Mouse (Mus musculus): ENCODE results near the gene Ralgapa2.

The Ralgapa2 gene

DNA sequence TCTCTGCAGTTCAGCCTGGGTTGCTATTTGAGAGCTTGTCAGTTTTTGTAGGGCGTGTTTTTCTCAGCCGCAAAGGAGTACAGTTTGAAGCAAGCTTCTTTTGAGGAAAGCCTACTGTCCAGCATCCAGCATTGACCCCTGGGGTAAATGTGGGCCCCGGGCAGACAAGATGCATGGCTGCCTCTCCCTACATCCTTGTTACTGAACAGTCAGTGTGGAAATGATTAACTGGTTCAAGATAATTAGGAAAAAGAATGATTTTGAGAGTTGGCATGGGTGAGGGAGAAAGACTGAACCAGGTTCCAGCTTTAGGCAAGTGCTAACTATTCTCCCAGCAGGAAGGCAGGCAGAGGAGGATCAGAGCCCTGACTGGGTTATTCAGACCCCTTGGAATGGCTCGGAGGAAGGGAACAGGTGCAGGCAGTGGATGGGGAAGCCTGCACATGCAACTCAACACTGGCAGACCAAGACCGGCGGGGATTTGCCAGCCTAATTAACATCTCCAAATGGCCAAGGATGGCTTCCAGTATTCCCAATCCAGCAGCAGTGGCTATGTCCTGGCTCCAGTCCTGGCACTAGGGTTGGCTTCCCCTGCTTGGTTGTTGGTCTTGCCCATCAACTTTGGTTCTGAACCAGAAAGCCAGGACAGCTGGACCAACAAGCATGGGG lies 261.8 kb downstream of the Ralgapa2 start:
- DNase-seq = no peak

DNA sequence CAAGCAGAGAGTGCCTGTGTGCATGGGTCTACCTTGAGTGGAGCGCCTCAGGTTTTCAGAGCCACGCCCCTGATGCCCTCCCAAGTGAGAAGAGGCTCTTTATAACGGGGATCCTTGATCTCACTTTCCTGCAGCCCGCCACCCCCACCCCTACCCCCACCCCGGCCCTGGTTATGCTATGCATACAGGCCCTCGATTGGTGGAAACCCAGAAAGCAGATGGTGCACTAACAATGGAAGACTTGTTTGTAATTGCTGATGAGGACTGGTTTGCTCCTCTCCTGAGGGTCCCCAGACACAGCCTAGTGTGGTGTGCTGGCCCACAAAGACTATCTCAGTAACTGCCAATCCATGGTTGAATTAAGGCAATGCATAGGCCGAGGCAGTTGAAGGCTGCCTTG lies 263.1 kb downstream of the Ralgapa2 start:
- DNase-seq = no peak

DNA sequence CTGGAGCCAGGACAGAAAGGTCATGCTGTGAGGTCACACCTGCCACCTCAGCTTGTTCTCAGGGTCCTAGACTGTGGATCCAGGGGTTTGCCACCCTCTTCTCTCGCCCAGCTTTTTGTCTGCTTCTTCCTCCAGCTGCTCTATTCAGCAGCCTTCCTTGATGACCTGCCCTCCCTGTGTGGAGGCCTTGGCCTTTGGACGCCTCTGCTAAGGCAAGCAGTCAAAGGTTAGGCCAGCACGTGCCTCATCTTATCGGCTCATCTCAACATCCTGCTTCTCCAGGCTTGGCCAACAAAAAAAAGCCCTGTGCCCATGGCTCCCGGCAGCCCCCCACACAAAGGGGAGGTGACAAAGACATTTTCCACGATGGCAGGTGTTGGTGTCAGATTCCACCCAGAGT lies 264.6 kb downstream of the Ralgapa2 start:
- no peak for DNase-seq

DNA sequence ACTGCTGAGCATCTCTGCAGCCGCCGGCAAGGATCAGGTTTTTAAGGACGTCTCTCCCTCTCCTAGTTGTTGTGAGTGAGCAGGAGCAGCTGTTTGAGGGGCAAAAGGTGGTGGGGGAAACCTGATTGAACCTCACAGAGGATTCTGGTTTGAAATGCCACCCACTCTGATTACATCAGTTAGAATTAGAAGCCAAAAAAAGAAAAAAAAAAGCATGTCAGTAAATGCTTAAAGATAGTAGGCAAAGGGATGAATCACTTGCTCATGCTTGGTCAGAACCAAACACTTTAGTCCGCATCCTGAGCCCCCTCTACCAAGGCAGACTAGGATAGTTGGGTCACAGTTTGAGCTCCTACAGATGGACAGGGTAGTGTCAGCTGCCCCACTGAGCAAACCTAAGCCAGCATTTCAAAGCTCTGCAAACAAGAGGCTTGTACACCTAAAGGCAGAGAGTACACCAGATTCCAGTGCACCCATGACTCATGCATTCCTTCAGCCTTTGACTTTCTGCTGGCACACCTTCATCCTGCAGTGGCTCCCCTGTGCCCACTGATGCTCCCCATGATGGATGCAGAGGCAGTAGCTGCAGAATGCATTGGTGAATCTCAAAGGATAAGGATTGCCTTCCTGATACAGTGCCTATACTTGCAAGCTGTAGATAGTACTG lies 265.6 kb downstream of the Ralgapa2 start:
- no peak for DNase-seq

DNA sequence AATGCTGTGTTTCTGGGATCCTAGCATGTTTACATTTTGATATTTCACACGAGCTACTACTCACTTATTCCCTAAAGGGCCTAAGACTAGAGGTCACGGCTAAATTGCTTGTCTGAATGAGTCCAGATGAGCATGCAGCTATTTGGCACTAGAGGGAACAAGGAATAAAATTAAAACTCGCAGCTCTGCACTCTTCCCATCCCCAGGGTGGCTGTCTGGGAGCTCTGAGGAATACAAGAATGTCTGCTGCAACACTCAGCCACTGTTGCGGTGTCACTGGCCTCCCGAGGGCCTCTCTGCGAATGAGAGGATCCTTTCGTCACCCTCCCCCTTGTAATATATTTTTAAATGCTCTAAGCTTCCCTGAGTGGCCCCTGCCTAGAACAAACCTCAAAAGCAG lies 266.7 kb downstream of the Ralgapa2 start:
- no peak for DNase-seq

DNA sequence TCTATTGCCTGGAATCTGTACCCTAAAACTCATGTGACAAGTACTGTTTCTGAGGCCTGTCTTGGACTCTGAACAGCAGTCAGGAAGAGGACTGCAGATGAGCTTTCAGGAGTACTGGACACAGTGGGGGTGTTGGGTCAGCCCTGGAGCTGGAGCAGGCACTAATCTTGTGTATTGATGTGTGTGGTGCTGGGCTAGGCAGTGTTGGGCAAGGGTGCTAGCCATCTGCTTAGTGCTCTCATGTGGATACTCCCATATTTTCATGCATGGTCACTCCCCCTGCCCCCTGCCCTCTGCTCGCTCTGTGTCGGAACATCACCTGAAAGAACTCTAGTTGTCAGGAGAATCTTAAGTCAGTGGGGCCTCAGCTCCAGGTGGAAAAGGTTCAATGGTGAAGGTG lies 268.1 kb downstream of the Ralgapa2 start:
- DNase-seq = no peak

DNA sequence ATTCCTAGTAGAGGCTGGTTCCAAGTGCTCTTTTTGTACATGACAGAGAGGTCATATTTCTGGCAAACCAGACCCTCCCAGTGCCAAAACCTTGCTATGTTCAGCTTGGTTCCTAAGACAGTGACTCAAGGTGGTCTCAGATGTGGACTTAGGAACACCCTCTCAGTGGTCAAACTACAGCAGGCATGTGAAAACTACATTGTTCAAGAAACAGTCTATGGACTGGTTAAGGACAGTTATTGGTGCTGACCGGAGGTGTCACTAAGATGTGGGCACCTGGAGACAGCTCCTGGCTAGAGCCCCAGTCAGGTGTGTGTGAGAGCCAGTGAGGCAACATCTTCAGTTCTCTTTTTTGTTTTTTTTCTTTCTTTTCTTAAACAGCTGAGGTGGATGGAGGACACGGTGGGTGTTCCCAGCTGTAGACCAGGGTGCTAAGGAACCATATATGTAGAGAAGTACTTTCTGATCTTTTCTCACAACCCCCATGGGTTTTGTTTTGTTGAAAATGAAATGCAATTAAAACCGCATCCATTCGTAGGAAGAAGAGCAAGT lies 272.9 kb downstream of the Ralgapa2 start:
- no peak for DNase-seq

DNA sequence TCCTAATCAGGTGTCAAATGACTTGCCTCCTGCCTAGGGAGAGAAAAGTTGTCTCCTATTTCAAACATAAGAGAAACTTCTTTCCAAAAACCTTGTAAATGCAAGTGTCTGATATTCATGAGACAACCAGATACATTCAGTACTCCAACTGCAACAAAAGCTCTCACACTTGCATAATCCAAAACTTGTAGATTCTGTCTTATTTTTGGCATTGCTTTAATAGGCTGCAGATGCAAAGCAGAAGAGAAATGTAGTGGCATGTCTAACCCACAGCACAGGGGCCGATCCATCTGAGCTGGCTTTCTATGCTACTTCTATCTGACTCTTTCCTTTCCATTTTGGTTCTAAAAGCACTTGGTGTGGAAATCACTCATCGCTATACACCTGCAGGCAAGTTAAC lies 280.7 kb downstream of the Ralgapa2 start:
- DNase-seq = no peak

DNA sequence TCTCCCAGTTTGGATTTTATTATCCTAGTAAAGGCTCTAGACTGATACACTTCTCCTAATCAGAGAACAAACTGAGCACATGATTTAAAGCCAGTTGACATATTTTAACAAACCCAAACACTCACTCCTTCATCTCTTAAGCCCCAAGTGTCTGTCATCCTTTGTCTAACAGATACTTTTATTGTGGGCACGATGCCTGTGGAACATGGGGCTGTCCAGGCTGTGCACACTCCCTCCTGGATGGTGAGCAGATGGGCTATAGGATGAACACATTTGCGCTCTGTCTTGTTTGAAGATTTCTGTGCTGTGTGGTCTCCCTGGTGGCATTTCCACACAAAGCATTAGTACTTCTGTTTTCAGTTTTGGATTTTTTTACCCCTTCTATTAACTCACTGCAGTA lies 283.7 kb downstream of the Ralgapa2 start:
- DNase-seq = no peak

DNA sequence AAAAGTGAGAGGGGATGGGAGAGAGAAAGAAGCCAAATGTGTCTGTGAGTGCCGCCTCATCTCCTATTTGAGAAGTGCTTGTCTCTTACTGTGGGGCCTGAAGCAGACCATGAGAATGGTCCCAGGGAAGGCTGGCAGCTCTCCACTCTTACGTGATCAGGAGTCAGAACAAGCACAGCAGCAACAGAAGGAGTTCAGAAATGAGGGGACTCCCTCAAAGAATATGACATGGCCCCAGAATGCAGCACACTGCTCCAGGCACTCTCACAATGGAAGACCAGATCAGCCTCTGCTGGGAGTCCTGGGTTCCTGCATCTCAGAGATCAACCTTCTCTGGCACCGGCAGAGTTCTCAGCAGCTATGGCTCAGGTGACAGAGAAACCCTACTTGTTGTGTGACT lies 284.5 kb downstream of the Ralgapa2 start:
- DNase-seq = no peak

DNA sequence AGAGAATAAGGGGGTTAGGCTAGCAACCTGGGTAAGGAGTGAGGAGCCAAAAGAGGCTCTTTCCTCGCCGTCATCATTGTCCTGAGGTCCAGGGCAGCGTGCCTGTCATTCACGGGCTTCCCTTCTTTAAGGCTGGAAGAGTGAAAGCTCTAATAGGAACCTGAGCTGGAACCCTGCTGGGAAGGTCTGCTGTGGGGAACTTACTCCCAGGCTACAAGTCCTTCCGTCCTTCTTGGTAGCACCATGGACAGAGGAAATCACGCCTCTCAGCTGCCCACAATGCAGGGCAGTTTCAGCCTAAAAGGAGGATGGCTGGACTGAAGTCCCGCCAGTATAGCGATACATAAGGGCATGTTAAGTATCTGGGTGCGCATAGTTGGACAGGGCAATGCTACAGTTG lies 285.7 kb downstream of the Ralgapa2 start:
- no peak for DNase-seq

DNA sequence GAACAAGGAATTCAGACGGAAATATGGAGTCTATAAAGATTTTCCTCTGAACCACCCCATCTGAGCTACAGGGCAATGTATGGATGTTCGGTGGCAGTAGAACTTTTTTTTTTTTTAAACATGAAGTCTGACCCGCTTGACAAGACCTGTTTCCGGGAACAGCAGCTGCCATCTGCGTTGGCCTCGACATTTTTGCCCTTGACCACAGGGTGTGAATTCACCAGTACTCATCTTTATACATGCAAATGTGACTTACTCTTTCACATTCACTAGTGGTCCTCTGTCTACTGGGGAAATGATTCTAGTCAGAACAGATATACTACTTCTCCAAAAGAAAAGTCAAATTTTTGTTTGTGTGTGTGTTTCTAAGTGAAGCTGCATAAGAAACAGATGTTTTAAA lies 286.3 kb downstream of the Ralgapa2 start:
- no peak for DNase-seq

DNA sequence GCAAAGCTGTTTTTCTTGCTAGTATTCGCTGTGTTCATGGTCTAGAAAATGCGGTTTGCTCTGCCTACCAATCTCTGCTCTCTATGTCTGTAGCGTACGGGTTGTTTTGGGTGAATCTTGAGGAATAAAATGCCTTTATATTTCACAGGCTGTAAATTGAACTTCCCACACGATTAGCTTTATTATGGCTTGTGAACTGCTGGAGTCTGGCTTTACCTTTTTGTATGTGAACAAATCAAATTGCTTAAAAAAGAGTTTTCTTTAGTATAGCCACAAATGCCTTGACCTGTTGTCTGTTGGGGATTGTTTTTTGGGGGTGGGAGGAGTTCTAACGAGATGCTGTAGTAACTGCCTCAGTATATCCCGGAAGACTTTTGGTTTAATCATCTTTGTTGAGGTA lies 288.0 kb downstream of the Ralgapa2 start:
- DNase-seq = no peak

DNA sequence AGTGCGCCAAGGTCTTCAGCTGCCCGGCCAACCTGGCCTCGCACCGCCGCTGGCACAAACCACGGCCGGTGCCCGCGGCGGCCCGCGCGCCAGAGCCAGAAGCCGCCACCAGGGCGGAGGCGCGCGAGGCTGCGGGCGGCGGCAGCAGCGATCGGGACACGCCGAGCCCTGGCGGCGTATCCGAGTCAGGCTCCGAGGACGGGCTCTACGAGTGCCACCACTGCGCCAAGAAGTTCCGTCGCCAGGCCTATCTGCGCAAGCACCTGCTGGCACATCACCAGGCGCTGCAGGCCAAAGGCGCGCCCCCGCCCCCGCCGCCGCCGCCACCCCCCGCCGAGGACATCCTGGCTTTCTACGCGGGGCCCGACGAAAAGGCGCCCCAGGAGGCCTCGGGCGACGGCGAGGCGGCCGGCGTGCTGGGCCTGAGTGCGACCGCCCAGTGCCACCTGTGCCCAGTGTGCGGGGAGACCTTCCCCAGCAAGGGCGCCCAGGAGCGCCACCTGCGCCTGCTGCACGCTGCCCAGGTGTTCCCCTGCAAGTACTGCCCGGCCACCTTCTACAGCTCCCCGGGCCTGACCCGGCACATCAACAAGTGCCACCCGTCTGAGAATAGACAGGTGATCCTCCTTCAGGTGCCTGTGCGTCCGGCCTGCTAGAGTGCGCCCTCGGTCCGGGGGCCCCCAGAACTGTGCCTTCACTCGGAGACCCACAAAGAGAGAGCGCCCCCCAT lies 288.8 kb downstream of the Ralgapa2 start:
- peak; percentile 7 for DNase-seq

DNA sequence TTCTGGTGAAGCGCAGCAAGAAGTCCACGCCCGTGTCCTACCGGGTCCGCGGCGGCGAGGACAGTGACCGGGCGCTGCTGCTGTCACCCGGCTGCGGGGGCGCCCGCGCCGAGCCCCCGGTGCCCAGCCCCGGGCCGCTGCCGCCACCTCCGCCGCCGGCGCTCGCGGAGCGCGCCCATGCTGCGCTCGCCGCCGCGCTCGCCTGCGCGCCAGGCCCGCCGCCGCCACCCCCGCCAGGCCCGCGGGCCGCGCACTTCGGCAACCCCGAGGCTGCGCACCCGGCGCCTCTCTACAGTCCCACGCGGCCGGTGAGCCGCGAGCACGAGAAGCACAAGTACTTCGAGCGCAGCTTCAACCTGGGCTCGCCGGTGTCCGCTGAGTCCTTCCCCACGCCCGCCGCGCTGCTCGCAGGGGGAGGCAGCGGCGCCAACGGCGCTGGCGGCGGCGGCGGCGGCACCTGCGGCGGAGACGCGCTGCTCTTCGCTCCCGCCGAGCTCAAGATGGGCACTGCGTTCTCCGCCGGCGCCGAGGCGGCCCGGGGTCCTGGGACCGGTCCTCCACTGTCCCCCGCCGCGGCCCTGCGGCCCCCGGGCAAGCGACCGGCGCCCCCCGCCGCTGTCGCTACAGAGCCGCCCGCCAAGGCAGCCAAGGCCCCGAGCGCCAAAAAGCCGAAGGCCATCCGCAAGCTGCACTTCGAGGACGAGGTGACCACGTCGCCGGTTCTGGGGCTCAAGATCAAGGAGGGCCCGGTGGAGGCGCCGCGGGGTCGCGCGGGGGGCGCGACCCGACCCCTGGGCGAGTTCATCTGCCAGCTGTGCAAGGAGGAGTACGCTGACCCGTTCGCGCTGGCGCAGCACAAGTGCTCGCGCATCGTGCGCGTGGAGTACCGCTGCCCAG lies 289.6 kb downstream of the Ralgapa2 start:
- peak; percentile 12 for DNase-seq

DNA sequence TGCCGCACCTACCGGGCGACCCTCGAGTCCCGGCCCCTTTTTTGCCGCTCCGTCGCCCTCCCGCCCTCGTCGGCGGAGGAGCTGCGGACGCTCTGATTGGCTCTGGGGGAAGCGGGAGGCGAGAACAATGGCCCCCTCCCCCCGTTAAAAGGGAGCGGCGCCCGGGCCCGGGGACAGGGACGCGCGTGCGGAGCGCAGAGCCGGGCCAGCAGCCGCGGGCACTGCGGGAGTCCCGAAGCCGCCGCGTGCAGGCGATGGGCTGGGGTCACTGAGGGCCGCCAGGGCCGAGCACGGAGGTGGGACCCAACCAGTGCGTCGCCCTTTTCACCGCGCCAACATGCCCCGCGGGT lies 290.2 kb downstream of the Ralgapa2 start:
- DNase-seq = peak; percentile 12

DNA sequence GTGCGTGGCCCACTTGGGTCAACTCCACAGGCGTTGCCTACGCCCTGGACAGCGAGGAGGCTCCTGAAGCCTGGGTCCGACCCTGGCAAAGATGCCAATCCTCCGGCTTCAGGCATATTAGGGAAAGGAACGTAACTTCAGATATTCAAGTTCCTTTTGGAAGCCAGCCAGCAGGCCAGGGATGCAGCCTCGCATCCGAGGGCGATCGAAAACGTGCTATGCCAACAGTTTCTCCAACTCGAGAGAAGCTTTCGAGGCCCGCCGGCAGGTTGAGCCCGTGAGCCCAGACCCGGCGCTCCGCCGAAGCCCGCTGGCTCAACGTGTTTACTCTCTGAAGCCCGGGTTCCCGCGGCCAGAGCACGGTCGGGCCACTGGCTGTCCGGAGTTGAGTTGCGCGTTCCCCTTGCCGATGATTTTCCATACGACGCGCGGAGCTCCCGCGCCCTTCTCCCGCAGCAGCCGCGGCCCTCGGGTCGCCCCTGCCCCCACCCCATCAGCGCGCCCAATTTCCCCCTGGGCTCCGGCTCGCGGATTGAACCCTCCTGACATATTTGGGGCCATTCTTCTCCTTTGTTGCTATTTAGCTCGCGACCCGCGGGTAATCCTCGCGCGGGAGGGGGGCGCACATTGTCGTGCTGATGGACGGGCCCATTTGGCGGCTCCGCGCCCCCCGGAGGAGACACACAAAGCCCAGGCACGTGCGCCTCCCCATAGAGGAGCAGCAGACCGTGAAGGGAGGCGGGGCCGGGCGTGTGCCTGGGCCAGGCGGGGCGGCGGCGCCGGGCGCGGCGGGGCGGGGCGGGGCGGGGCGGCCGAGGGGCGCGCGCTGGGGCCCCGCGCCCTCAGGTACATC lies 290.8 kb downstream of the Ralgapa2 start, which contains the start of gene Insm1:
Gene Insm1 (plus strand): TSS at position 846 of the 853 bp plus-strand sequence.
- DNase-seq = peak; percentile 26

DNA sequence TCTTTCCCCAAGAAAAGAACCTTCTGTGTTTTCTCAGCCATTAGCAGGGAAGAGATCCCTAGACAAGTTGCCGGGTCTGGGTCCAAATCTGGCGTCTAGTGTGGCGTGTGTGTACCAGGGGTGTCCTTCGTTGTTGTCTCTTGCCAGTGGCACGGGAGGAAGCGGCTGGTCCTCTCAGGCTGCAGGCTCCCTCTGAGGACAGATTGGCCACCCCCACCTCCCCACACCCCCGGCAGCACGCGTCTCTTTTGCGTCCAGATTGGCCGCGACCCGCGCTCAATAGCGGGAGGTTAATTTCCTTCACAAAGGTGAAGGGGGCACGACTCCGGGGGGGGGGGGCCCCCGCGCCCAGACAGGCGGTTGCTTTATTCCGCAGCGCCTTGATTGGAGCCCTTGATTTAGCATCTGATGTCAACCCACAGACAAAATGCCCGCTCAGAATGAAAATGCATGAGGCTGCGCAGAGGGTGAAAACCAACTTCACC lies 291.5 kb downstream of the Ralgapa2 start:
- DNase-seq = no peak

DNA sequence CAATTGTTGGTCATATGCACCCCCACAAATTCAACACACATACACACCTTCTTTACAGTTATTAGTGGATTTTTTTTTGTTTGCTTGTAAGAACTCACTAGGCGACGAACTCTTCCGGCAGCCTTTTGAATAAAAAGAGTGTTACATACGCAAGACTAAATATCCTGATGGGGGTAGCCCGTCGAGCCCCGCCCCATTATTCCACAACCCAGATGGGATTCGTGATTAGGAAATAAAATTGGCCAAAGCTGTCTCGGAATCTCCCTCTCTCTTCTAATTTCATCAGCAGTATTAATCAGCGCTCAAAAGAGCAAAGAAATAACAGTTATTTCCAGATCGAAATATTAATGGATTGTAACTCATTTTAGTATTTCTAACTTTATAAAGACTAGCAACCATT lies 292.4 kb downstream of the Ralgapa2 start:
- no peak for DNase-seq

DNA sequence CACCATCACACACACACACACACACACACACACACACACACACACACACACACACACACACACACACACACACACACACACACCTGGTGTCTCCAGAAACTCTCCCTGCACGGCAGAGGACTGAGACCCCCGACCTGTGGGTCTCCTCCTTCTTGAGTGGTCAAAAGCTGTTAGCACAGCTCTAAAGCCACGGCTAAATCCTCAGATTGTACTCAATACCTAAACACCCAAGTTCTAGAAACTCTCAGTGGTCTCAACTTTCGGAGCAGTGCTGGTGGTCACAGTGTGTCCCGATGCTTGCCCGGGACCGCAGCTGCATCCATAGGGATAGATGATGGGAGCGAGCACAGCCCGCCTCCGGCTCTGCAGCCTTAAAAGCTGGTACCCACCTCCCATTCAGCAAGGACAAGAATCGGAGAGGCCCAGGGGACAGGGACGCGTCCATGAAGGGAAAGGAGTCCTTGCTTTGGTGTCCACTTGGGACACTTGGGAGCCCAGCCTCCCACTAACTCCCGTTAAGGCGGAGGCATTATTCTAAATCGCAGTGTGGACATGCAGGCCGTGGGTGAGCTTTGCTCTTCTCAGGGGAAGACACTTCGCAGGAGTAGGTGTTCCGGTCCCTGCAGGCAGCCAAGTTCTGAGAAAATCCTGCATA lies 293.1 kb downstream of the Ralgapa2 start:
- DNase-seq = no peak

DNA sequence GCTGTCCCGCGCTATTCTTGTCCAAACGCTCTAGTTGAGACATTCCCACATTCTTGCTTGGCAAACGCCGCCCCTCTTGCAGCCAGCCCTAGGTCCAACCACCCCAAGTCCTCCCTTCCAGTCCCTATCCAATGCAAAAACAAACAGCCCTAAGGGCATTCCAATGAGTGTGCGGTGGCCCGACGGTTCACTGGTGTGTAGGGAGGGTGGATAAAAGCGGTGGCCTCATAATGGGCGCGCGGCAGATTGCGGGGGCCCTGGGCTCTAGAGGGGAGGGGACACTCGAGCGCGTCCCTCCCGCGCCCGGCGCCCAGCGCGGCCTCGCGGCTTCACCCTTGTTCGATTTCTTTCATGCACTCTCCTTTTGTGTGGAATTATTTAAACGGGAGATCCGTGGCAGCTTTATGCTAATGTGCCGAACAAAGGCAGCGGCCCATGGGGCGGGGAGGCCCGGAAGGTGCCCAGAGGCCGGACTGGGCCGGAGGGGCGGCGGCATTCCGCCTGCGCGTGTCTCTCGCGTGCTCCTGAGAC lies 293.9 kb downstream of the Ralgapa2 start:
- DNase-seq = no peak
